Mouse (Mus musculus) MEL (cell line): Measurements from ENCODE around the gene Slc25a19.

Source experiments
- CHD2 ChIP-seq: IDR thresholded peaks from 2 replicates; pipeline ENCODE4 v1.6.1; 2011; ENCODE audit warnings: low read length, improper control_type of control experiment
- CTCF ChIP-seq, 3 experiments: IDR thresholded peaks in 2 of 3; conservative IDR thresholded peaks in 1 of 3; 2 replicates each; pipeline ENCODE4 v1.5.1; 2011 to 2012; ENCODE audit warnings: low read length in 3 of 3, low read depth in 2 of 3, mild to moderate bottlenecking in 2 of 3, improper control_type of control experiment in 1 of 3, inconsistent platforms in 1 of 3, mixed read lengths in 1 of 3, moderate library complexity in 1 of 3; ENCODE audit not compliant: control insufficient read depth in 1 of 3, insufficient read depth in 1 of 3, poor library complexity in 1 of 3, severe bottlenecking in 1 of 3
- ELF1 ChIP-seq: IDR thresholded peaks from 2 replicates; pipeline ENCODE4 v1.6.1; 2014; ENCODE audit warnings: low read depth, mild to moderate bottlenecking, inconsistent platforms, low read length, improper control_type of control experiment, moderate library complexity
- EP300 ChIP-seq, 2 experiments: IDR thresholded peaks; 2 replicates each; pipeline ENCODE4 v1.6.1; 2011; ENCODE audit warnings: improper control_type of control experiment in 2 of 2, low read length in 2 of 2, low read depth in 1 of 2, mild to moderate bottlenecking in 1 of 2
- MAFK ChIP-seq: IDR thresholded peaks from 2 replicates; pipeline ENCODE4 v1.6.1; 2011; ENCODE audit warnings: low read depth, mild to moderate bottlenecking, low read length, improper control_type of control experiment, borderline replicate concordance
- POLR2A ChIP-seq, 2 experiments: IDR thresholded peaks; 2 replicates each; pipeline ENCODE4 v1.6.1; 2011 to 2012; ENCODE audit warnings: low read length in 2 of 2, mild to moderate bottlenecking in 2 of 2, control low read depth in 1 of 2, improper control_type of control experiment in 1 of 2, low read depth in 1 of 2, moderate library complexity in 1 of 2; ENCODE audit not compliant: control insufficient read depth in 1 of 2, insufficient read depth in 1 of 2, poor library complexity in 1 of 2
- SIN3A ChIP-seq: IDR thresholded peaks from 2 replicates; pipeline ENCODE4 v1.6.1; 2012; ENCODE audit warnings: low read length, improper control_type of control experiment, inconsistent platforms
- TCF12 ChIP-seq: IDR thresholded peaks from 2 replicates; pipeline ENCODE4 v1.6.1; 2014; ENCODE audit warnings: low read depth, mild to moderate bottlenecking, inconsistent platforms, low read length, improper control_type of control experiment, moderate library complexity
- USF1 ChIP-seq: IDR thresholded peaks from 2 replicates; pipeline ENCODE4 v1.6.1; 2014; ENCODE audit warnings: low read depth, mild to moderate bottlenecking, inconsistent platforms, low read length, improper control_type of control experiment, moderate library complexity
- ZNF384 ChIP-seq: IDR thresholded peaks from 2 replicates; pipeline ENCODE4 v1.6.1; 2012; ENCODE audit warnings: low read depth, mild to moderate bottlenecking, inconsistent platforms, low read length, improper control_type of control experiment

DNA sequence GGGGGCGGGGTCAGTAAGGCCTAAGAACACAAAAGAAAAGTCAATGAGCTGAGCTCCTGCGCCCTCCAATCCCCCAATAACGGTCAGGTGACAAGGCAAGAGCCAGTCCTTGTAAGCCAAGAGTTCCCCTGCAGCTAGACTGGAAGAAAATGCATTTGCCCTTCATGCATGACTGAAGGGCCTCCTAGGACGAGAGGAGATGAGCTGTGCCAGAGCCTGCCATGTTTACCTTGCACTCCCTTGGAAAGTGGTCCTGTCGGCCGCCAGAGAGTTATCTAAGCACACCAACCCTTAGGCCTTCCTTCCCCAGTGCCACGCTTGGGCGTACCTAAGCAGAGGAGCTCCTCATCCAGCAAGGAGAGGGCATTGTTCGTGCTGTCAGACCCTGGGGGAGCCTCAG is 40.1 kb downstream of the Slc25a19 start:
- no peak for TF ChIP-seq ZNF384
- no peak for TF ChIP-seq CHD2
- TF ChIP-seq TCF12, result no peak
- TF ChIP-seq ELF1, result no peak
- no peak for TF ChIP-seq CTCF (IDR thresholded peaks at IDR 0.05 in 2 of 3, conservative IDR thresholded peaks at IDR 0.05 in 1 of 3; ENCODE audit: control insufficient read depth in 1 of 3, insufficient read depth in 1 of 3, low read depth in 2 of 3, low read length in 3 of 3, poor library complexity in 1 of 3, severe bottlenecking in 1 of 3)
- TF ChIP-seq POLR2A (IDR thresholded peaks at IDR 0.05; ENCODE audit: control insufficient read depth in 1 of 2, insufficient read depth in 1 of 2, low read depth in 1 of 2, low read length in 2 of 2, poor library complexity in 1 of 2), result no peak
- no peak for TF ChIP-seq SIN3A
- TF ChIP-seq USF1, result no peak
- TF ChIP-seq EP300 (IDR thresholded peaks at IDR 0.05; ENCODE audit: low read depth in 1 of 2, low read length in 2 of 2), result no peak
- no peak for TF ChIP-seq MAFK
